In the genomic region with DNA sequence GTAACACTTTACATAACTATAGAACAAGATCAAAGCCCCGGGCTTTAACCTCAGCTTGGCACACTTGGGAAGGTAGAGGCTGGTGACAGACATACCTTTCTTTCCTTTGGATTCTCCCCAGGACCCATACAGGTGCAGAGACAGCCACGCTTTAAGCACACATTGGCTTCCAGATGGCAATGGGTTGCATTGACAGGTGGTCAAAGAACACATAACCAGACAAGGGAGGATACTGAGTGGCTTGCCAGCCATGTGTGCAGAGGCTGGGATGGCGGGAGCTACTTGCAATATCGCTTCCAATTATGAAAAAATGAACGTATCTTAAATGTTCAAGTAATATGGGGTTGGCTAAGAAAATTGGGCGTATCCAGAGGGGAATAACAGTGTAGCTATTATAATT, we compare ENCODE assay signal across 27 mouse cellular contexts. TPM values are rescaled to one million over a fixed set of nuclear protein-coding genes. Genes with fewer than 3 reads are reported as not detected.
"Had no signal": no experiment of that assay in that cellular context is flagged by ENCODE, and none has a peak within 500 bp of the region (broad histone marks: within the 10 kb centered on the region; RNA-seq: fewer than 3 reads in every experiment).

No protein-coding gene starts in this region.

- H3K27ac ChIP-seq: embryonic facial prominence, embryonic 10.5 days; embryonic facial prominence, embryonic 12.5 days; embryonic facial prominence, embryonic 13.5 days; embryonic facial prominence, embryonic 15.5 days; forebrain, embryonic 10.5 days; forebrain, embryonic 12.5 days; forebrain, embryonic 13.5 days; forebrain, embryonic 15.5 days; gastrocnemius, adult 2 months had no signal

- H3K4me3 ChIP-seq: embryonic facial prominence, embryonic 10.5 days; embryonic facial prominence, embryonic 12.5 days; embryonic facial prominence, embryonic 13.5 days; embryonic facial prominence, embryonic 15.5 days; erythroblast, embryonic 14.5 days; forebrain, embryonic 10.5 days; forebrain, embryonic 12.5 days; forebrain, embryonic 13.5 days; forebrain, embryonic 15.5 days; gastrocnemius, adult 2 months had no signal

- DNase-seq: cerebellum, adult 2 months; cerebellum, adult 8-10 months; cerebellum, adult 9-10 months; cerebellum, adult 9-11 months; cerebellum, postnatal 10 days; cerebellum, postnatal 14 days; cerebellum, postnatal 25 days; cerebellum, postnatal 36 days; embryo, embryonic 11 days; forebrain, postnatal 0 days; gastrocnemius, adult 2 months; gastrocnemius, postnatal 10 days; gastrocnemius, postnatal 14 days; gastrocnemius, postnatal 25 days; gastrocnemius, postnatal 36 days; heart, adult 11 months; heart, adult 18-20 months had no signal

RNA-seq across cellular contexts. Expression of a gene that starts 4.9 kb away (rescaled TPM):
- total RNA-seq: granulocyte monocyte progenitor cell, adult 5-6 weeks had no signal
